Mouse (Mus musculus) erythroblast, embryonic 14.5 days (primary cell): Measurements from ENCODE around the gene Syne1. TPM values are rescaled to one million over a fixed set of nuclear protein-coding genes. Genes with fewer than 3 reads are reported as not detected.

ENCODE experiments used
- H3K27me3 ChIP-seq: 2 replicates; pipeline ENCODE4 v1.6.1; 2012; ENCODE audit warnings: inconsistent platforms; ENCODE audit not compliant: control insufficient read depth
- H3K36me3 ChIP-seq: 2 replicates; pipeline ENCODE4 v1.6.1; 2012; ENCODE audit warnings: mild to moderate bottlenecking, inconsistent platforms; ENCODE audit not compliant: control insufficient read depth
- H3K4me1 ChIP-seq: 2 replicates; pipeline ENCODE4 v1.6.1; 2012; ENCODE audit warnings: inconsistent platforms; ENCODE audit not compliant: control insufficient read depth
- H3K4me3 ChIP-seq: replicated peaks from 2 replicates; pipeline ENCODE3; 2012; ENCODE audit warnings: moderate library complexity, mild to moderate bottlenecking, inconsistent platforms
- H3K9me3 ChIP-seq: 2 replicates; pipeline ENCODE4 v1.6.1; 2012; ENCODE audit warnings: low read length, inconsistent platforms, mixed read lengths; ENCODE audit not compliant: control insufficient read depth
- GATA1 ChIP-seq: IDR thresholded peaks from 2 replicates; pipeline ENCODE4 v1.6.1; 2012; ENCODE audit warnings: low read length, inconsistent platforms, mixed read lengths
- TAL1 ChIP-seq: IDR thresholded peaks from 3 replicates; pipeline ENCODE4 v1.6.1; 2012; ENCODE audit warnings: low read length, inconsistent platforms, mixed read lengths
- polyA plus RNA-seq: library from polyadenylated mRNA; stranded (reverse); fragments of >175 nt; gene quantifications from 2 replicates; pipeline ENCODE4 v1.2.3, GENCODE M21; 2012

Gene Syne1
- polyA plus RNA-seq, 1 experiment = 0.19 TPM

GRCm38 (mm10) chr10:5309961-5310713 lies 241.1 kb downstream of the Syne1 start:
- H3K4me3 ChIP-seq = no peak overlapping the region
- H3K36me3 ChIP-seq = no peaks in the 10 kb centered on the region
- H3K27me3 ChIP-seq = no peaks in the 10 kb centered on the region
- no peaks in the 10 kb centered on the region for H3K4me1 ChIP-seq
- TF ChIP-seq TAL1 = no peak
- TF ChIP-seq GATA1 = no peak
- H3K9me3 ChIP-seq = no peaks in the 10 kb centered on the region

GRCm38 (mm10) chr10:5309398-5309797 lies 241.9 kb downstream of the Syne1 start:
- H3K27me3 ChIP-seq = no peaks in the 10 kb centered on the region
- H3K4me3 ChIP-seq = no peak overlapping the region
- no peaks in the 10 kb centered on the region for H3K4me1 ChIP-seq
- no peaks in the 10 kb centered on the region for H3K36me3 ChIP-seq
- TF ChIP-seq GATA1 = no peak
- no peak for TF ChIP-seq TAL1
- no peaks in the 10 kb centered on the region for H3K9me3 ChIP-seq

- H3K36me3 ChIP-seq = no peaks in the 10 kb centered on the region
- H3K4me3 ChIP-seq = no peak overlapping the region
- H3K27me3 ChIP-seq = no peaks in the 10 kb centered on the region
- H3K9me3 ChIP-seq = no peaks in the 10 kb centered on the region
- no peaks in the 10 kb centered on the region for H3K4me1 ChIP-seq
- TF ChIP-seq TAL1 (no peak), GATA1 (no peak)
Observed at GRCm38 (mm10) chr10:5305555-5305954, 245.7 kb downstream of the Syne1 start.

GRCm38 (mm10) chr10:5295291-5295891 lies 255.9 kb downstream of the Syne1 start:
- H3K9me3 ChIP-seq = no peaks in the 10 kb centered on the region
- H3K27me3 ChIP-seq = no peaks in the 10 kb centered on the region
- H3K4me3 ChIP-seq = no peak overlapping the region
- no peaks in the 10 kb centered on the region for H3K4me1 ChIP-seq
- no peaks in the 10 kb centered on the region for H3K36me3 ChIP-seq
- TF ChIP-seq GATA1 = no peak
- TF ChIP-seq TAL1 = no peak

- no peaks in the 10 kb centered on the region for H3K27me3 ChIP-seq
- TF ChIP-seq GATA1 = no peak
- no peak for TF ChIP-seq TAL1
- H3K9me3 ChIP-seq = no peaks in the 10 kb centered on the region
- no peaks in the 10 kb centered on the region for H3K36me3 ChIP-seq
- no peaks in the 10 kb centered on the region for H3K4me1 ChIP-seq
- no peak overlapping the region for H3K4me3 ChIP-seq
Observed at GRCm38 (mm10) chr10:5289575-5289909, 261.7 kb downstream of the Syne1 start.

GRCm38 (mm10) chr10:5288716-5289574 lies 262.3 kb downstream of the Syne1 start:
- Histone ChIP-seq H3K36me3 (no peaks in the 10 kb centered on the region), H3K4me3 (no peak overlapping the region), H3K4me1 (no peaks in the 10 kb centered on the region), H3K9me3 (no peaks in the 10 kb centered on the region), H3K27me3 (no peaks in the 10 kb centered on the region)
- TF ChIP-seq GATA1 (no peak), TAL1 (no peak)

GRCm38 (mm10) chr10:5288262-5288661 lies 263.0 kb downstream of the Syne1 start:
- no peaks in the 10 kb centered on the region for H3K36me3 ChIP-seq
- H3K9me3 ChIP-seq = no peaks in the 10 kb centered on the region
- no peaks in the 10 kb centered on the region for H3K4me1 ChIP-seq
- no peak for TF ChIP-seq GATA1
- no peak for TF ChIP-seq TAL1
- H3K27me3 ChIP-seq = no peaks in the 10 kb centered on the region
- H3K4me3 ChIP-seq = no peak overlapping the region

GRCm38 (mm10) chr10:5275769-5276168 lies 275.5 kb downstream of the Syne1 start:
- no peaks in the 10 kb centered on the region for H3K9me3 ChIP-seq
- no peak for TF ChIP-seq TAL1
- TF ChIP-seq GATA1 = no peak
- no peaks in the 10 kb centered on the region for H3K27me3 ChIP-seq
- no peaks in the 10 kb centered on the region for H3K4me1 ChIP-seq
- H3K36me3 ChIP-seq = no peaks in the 10 kb centered on the region
- H3K4me3 ChIP-seq = no peak overlapping the region

GRCm38 (mm10) chr10:5270641-5271040 lies 280.6 kb downstream of the Syne1 start:
- Histone ChIP-seq H3K27me3 (no peaks in the 10 kb centered on the region), H3K4me3 (no peak overlapping the region), H3K36me3 (no peaks in the 10 kb centered on the region), H3K9me3 (no peaks in the 10 kb centered on the region), H3K4me1 (no peaks in the 10 kb centered on the region)
- TF ChIP-seq GATA1 = no peak
- TF ChIP-seq TAL1 = no peak
